Mouse (Mus musculus): Measurements from ENCODE around the gene Tmem82.

DNA sequence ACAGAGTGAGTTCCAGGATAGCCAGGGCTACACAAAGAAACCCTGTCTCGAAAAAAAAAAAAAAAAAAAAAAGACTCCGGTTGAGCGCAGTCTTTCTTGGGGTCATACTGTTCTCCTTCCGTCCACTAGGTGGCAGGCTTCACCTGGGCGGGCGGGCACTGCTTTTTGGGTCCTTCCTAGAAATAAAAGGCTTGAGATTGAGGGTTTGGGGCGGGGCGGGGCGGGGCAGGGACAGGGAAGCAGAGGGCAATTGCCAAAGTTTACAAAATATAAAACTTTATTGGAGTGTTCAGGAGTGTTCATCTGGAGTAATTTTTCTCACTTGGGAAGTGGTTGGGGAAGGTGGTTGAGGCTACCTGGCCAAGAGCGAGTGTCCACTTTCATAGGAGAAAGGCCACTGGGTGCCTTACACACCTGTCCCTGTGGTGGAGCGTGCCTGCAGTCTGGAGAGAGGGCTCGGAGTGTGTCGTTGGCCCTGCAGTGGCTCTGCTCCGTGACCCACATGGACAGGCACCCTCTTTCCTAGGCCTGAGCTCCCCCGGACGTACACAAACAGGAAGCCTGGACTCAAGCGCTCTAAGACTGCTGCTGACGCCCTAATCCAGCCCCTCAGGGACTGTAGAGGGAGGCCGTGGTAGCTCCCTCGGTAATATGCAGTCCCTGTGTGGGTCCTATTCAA lies at the start of gene Tmem82:
- TF ChIP-seq GATA1 (IDR thresholded peaks at IDR 0.05; ENCODE audit: borderline replicate concordance, low read length) (no peak), FLI1 (IDR thresholded peaks at IDR 0.05; ENCODE audit: low read length) (no peak)
